Mouse (Mus musculus) stomach, postnatal 0 days (tissue): Measurements from ENCODE around the gene Syngr2. TPM values are rescaled to one million over a fixed set of nuclear protein-coding genes. Genes with fewer than 3 reads are reported as not detected.
"Not testable (repeated sequence)": the region's sequence is repeated elsewhere in the genome, so short reads cannot be mapped to it uniquely, and the experiment has no call there.

ENCODE experiments used
- ATAC-seq: fragments of 200-750 bp; cut with Nextera tagmentation; 2 replicates; pipeline ENCODE4 v1.8.0; 2017; ENCODE audit not compliant: low FRiP score, low TSS enrichment
- DNase-seq: peaks from one replicate; pipeline ENCODE4 v3.0.0-alpha.2; 2016; ENCODE audit warnings: low spot score
- H3K27ac ChIP-seq: fragments of 300-500 bp; sonication (generic); replicated peaks from 2 replicates; pipeline ENCODE4 v1.5.1; 2014; ENCODE audit warnings: mild to moderate bottlenecking, control low read depth
- H3K27me3 ChIP-seq: fragments of 300-500 bp; sonication (generic); 2 replicates; pipeline ENCODE4 v1.6.1; 2014; ENCODE audit warnings: low read length; ENCODE audit not compliant: control insufficient read depth, insufficient read depth
- H3K36me3 ChIP-seq: fragments of 300-500 bp; sonication (generic); 2 replicates; pipeline ENCODE4 v1.6.1; 2014; ENCODE audit warnings: low read length, mixed read lengths; ENCODE audit not compliant: control insufficient read depth, insufficient read depth
- H3K4me1 ChIP-seq: fragments of 300-500 bp; sonication (generic); replicated peaks from 2 replicates; pipeline ENCODE4 v1.6.1; 2014; ENCODE audit warnings: antibody characterized with exemption; ENCODE audit not compliant: control insufficient read depth, insufficient read depth
- H3K4me2 ChIP-seq: fragments of 300-500 bp; sonication (generic); replicated peaks from 2 replicates; pipeline ENCODE4 v1.6.1; 2014; ENCODE audit warnings: low read depth, mild to moderate bottlenecking, control low read depth, moderate library complexity
- H3K4me3 ChIP-seq: fragments of 300-500 bp; sonication (generic); 2 replicates; pipeline ENCODE4 v1.5.1; 2014; ENCODE audit warnings: low read depth, low read length, control low read depth
- H3K9ac ChIP-seq: fragments of 300-500 bp; sonication (generic); 2 replicates; pipeline ENCODE4 v1.6.1; 2014; ENCODE audit warnings: mild to moderate bottlenecking, low read length, control low read depth, mixed read lengths
- H3K9me3 ChIP-seq: fragments of 300-500 bp; sonication (generic); 2 replicates; pipeline ENCODE4 v1.6.1; 2016; ENCODE audit warnings: low read length; ENCODE audit not compliant: control insufficient read depth
- CTCF ChIP-seq: IDR thresholded peaks from 2 replicates; pipeline ENCODE4 v1.5.1; 2016; ENCODE audit warnings: antibody characterized with exemption, low read depth, mild to moderate bottlenecking, moderate library complexity
- EP300 ChIP-seq: optimal IDR thresholded peaks from 2 replicates; pipeline ENCODE3; 2016; ENCODE audit warnings: antibody characterized with exemption
- WGBS: fragments of 180-500 bp; shearing (Covaris S2); extraction: QIAGEN DNeasy Blood & Tissue Kit; methylation state at CpG from one replicate; pipeline ENCODE4 v1.1.7; 2014; 5-methylcytosine and 5-hydroxymethylcytosine counted together
- polyA plus RNA-seq: library from polyadenylated mRNA; unstranded; fragments of >200 nt; fragmentation: Nextera tagmentation; extraction: Ambion mirVana; gene quantifications from 2 replicates; pipeline ENCODE4 v1.2.1, GENCODE M21; 2015

Syngr2 gene
- polyA plus RNA-seq, 1 experiment from 2014 or later = 165 TPM

- DNase-seq (no peak), ATAC-seq (no peak)
- H3K36me3 ChIP-seq = no peaks in the 10 kb centered on the region
- peak overlapping the region; percentile 63 for H3K27ac ChIP-seq
- peak overlapping the region; percentile 43 for H3K4me2 ChIP-seq
- H3K4me1 ChIP-seq = peaks cover 9% of the 10 kb centered on the region
- H3K27me3 ChIP-seq = no peaks in the 10 kb centered on the region
- no peak for TF ChIP-seq CTCF
- no peak for TF ChIP-seq EP300
- no peaks in the 10 kb centered on the region for H3K9me3 ChIP-seq
- peak overlapping the region; percentile 18; the same call in 1 of the 2 replicates for H3K9ac ChIP-seq
- 63% methylated on average over 9 of the region's 9 CpGs for WGBS
- peak overlapping the region; percentile 16; the same call in 1 of the 2 replicates for H3K4me3 ChIP-seq
Observed at GRCm38 (mm10) chr11:117782705-117783034, 26.8 kb upstream of the Syngr2 start.

GRCm38 (mm10) chr11:117783089-117783488, 26.4 kb upstream of the Syngr2 start:
- DNase-seq = peak; percentile 53

GRCm38 (mm10) chr11:117783683-117784309, 25.7 kb upstream of the Syngr2 start:
- Histone ChIP-seq H3K4me1 (peaks cover 9% of the 10 kb centered on the region), H3K27ac (no peak overlapping the region), H3K4me2 (peak overlapping the region; percentile 43; the same call in 1 of the 2 replicates), H3K9ac (peak overlapping the region; percentile 35), H3K4me3 (no peak overlapping the region), H3K36me3 (no peaks in the 10 kb centered on the region), H3K9me3 (no peaks in the 10 kb centered on the region), H3K27me3 (no peaks in the 10 kb centered on the region)
- ATAC-seq (peak; percentile 11; the same call in 1 of the 2 replicates), DNase-seq (peak; percentile 74)
- WGBS = 56% methylated on average over 10 of the region's 10 CpGs
- TF ChIP-seq CTCF = no peak
- no peak for TF ChIP-seq EP300

More at GRCm38 (mm10) chr11:117783089-117783488, 26.4 kb upstream of the Syngr2 start:
- H3K27me3 ChIP-seq = no peaks in the 10 kb centered on the region
- H3K9me3 ChIP-seq = no peaks in the 10 kb centered on the region
- peak overlapping the region; percentile 63 for H3K27ac ChIP-seq
- peak overlapping the region; percentile 43 for H3K4me2 ChIP-seq
- peak overlapping the region; percentile 16 for H3K4me3 ChIP-seq
- TF ChIP-seq CTCF = peak; percentile 58
- no peak for TF ChIP-seq EP300
- no peak for ATAC-seq
- no peaks in the 10 kb centered on the region for H3K36me3 ChIP-seq
- H3K4me1 ChIP-seq = peaks cover 9% of the 10 kb centered on the region
- peak overlapping the region; percentile 35 for H3K9ac ChIP-seq
- 14% methylated on average over 31 of the region's 31 CpGs for WGBS

- 20% methylated on average over 10 of the region's 10 CpGs for WGBS
- ATAC-seq (no peak), DNase-seq (peak; percentile 82)
- H3K9me3 ChIP-seq = no peaks in the 10 kb centered on the region
- peaks cover 6% of the 10 kb centered on the region for H3K4me1 ChIP-seq
- no peak overlapping the region for H3K9ac ChIP-seq
- H3K27ac ChIP-seq = no peak overlapping the region
- TF ChIP-seq CTCF = peak; percentile 82
- no peak for TF ChIP-seq EP300
- H3K4me2 ChIP-seq = no peak overlapping the region
- no peaks in the 10 kb centered on the region for H3K27me3 ChIP-seq
- H3K4me3 ChIP-seq = no peak overlapping the region
- H3K36me3 ChIP-seq = no peaks in the 10 kb centered on the region
Observed at GRCm38 (mm10) chr11:117786294-117786693, 23.2 kb upstream of the Syngr2 start.

- H3K36me3 ChIP-seq, H3K9me3 ChIP-seq, ATAC-seq, H3K9ac ChIP-seq, H3K4me1 ChIP-seq, H3K27me3 ChIP-seq, H3K4me2 ChIP-seq, H3K4me3 ChIP-seq, DNase-seq, H3K27ac ChIP-seq: not testable (repeated sequence)
- 76% methylated on average over 7 of the region's 7 CpGs for WGBS
Observed at GRCm38 (mm10) chr11:117788481-117788880, 21.0 kb upstream of the Syngr2 start.

GRCm38 (mm10) chr11:117790286-117790685, 19.2 kb upstream of the Syngr2 start:
- no peak for TF ChIP-seq EP300
- TF ChIP-seq CTCF = peak; percentile 85
- Histone ChIP-seq H3K36me3 (no peaks in the 10 kb centered on the region), H3K4me1 (no peaks in the 10 kb centered on the region), H3K9ac (peak overlapping the region; percentile 43; the same call in 1 of the 2 replicates), H3K27me3 (no peaks in the 10 kb centered on the region), H3K27ac (peak overlapping the region; percentile 91), H3K4me3 (peak overlapping the region; percentile 18), H3K4me2 (peak overlapping the region; percentile 52), H3K9me3 (no peaks in the 10 kb centered on the region)
- WGBS = 8% methylated on average over 13 of the region's 14 CpGs
- peak; percentile 46 for ATAC-seq
- peak; percentile 89 for DNase-seq
